Mouse (Mus musculus) layer of hippocampus, postnatal 25 days (tissue): Measurements from ENCODE around the gene Etfdh. TPM values are rescaled to one million over a fixed set of nuclear protein-coding genes. Genes with fewer than 3 reads are reported as not detected.
"Not testable (repeated sequence)": the region's sequence is repeated elsewhere in the genome, so short reads cannot be mapped to it uniquely, and the experiment has no call there.

ENCODE experiments used
- DNase-seq, 2 experiments: peaks; one replicate each; pipeline ENCODE4 v3.0.0; 2022; ENCODE audit warnings: mixed read lengths in 2 of 2, low spot score in 1 of 2; ENCODE audit errors: extremely low spot score in 1 of 2
- total RNA-seq, 2 experiments: library from RNA; stranded (reverse); gene quantifications; 2 replicates each; pipeline ENCODE4 v1.2.3; 2021

Gene Etfdh
- total RNA-seq, 2 experiments from 2014 or later = 26.2 to 27.2 TPM

GRCm38 (mm10) chr3:79578164-79578563 is 51.1 kb downstream of the Etfdh start:
- no peak for DNase-seq

- no peak for DNase-seq
Measured at GRCm38 (mm10) chr3:79577606-79578005, 51.7 kb downstream of the Etfdh start.

GRCm38 (mm10) chr3:79576865-79577264 is 52.4 kb downstream of the Etfdh start:
- DNase-seq = no peak

GRCm38 (mm10) chr3:79576468-79576816 is 52.9 kb downstream of the Etfdh start:
- no peak for DNase-seq

GRCm38 (mm10) chr3:79575576-79576467 is 53.5 kb downstream of the Etfdh start:
- no peak for DNase-seq

GRCm38 (mm10) chr3:79574336-79574735 is 55.0 kb downstream of the Etfdh start:
- DNase-seq = no peak

GRCm38 (mm10) chr3:79573376-79573775 is 55.9 kb downstream of the Etfdh start:
- not testable (repeated sequence) for DNase-seq

GRCm38 (mm10) chr3:79572399-79572798 is 56.9 kb downstream of the Etfdh start:
- no peak for DNase-seq

- DNase-seq = no peak
Measured at GRCm38 (mm10) chr3:79569351-79569681, 60.0 kb downstream of the Etfdh start.

- no peak for DNase-seq
Measured at GRCm38 (mm10) chr3:79568629-79569350, 60.5 kb downstream of the Etfdh start.

GRCm38 (mm10) chr3:79567703-79568362 is 61.5 kb downstream of the Etfdh start, which contains the start of gene Fnip2:
Gene Fnip2 (minus strand): TSS chr3:79567796.
- peak; percentile 71 to 84 for DNase-seq

GRCm38 (mm10) chr3:79566716-79567691 is 62.3 kb downstream of the Etfdh start:
- peak in 1 of 2 experiments; percentile 36 for DNase-seq

GRCm38 (mm10) chr3:79564875-79565606 is 64.3 kb downstream of the Etfdh start:
- no peak for DNase-seq

GRCm38 (mm10) chr3:79563511-79563910 is 65.8 kb downstream of the Etfdh start:
- DNase-seq = no peak

GRCm38 (mm10) chr3:79561784-79562715 is 67.2 kb downstream of the Etfdh start:
- no peak for DNase-seq

GRCm38 (mm10) chr3:79560555-79560954 is 68.7 kb downstream of the Etfdh start:
- no peak for DNase-seq

- DNase-seq = no peak
Measured at GRCm38 (mm10) chr3:79559773-79560045, 69.6 kb downstream of the Etfdh start.

GRCm38 (mm10) chr3:79559021-79559772 is 70.1 kb downstream of the Etfdh start:
- DNase-seq = peak in 1 of 2 experiments; percentile 18
